Mouse (Mus musculus) kidney, adult 2 months (tissue): ENCODE results near the gene Ptprm.

Experiments used
- CTCF ChIP-seq: fragments of 200-500 bp; conservative IDR thresholded peaks from 2 replicates; pipeline ENCODE4 v1.5.1; 2011; ENCODE audit warnings: low read depth, mild to moderate bottlenecking, control low read depth, low read length, moderate library complexity, mixed read lengths; ENCODE audit not compliant: insufficient read depth, insufficient read length
- POLR2A ChIP-seq: fragments of 200-500 bp; IDR thresholded peaks from one replicate; pipeline ENCODE4 v1.6.1; 2011; ENCODE audit warnings: low read depth, low read length, control low read depth

DNA sequence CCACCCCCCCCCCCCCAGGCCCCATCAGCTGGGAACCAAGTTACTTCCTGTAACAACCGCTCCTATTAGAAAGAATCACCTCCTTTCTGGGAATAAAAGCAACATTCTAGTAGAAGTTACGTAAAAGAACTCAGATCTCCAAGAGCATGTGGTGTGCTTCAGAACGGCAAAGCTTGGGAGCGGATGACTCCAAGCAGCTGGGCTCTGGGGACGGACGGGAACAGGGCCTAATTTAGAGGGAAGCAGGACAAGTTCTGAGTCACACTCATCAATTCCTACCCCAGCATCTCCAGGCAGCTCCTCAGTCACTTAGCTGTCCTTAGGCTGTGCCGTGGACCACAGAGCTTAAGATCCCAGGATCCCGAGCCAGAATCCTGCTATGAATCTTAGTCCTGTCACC is 602.5 kb downstream of the Ptprm start:
- TF ChIP-seq CTCF (no peak), POLR2A (no peak)
